Mouse (Mus musculus) heart, adult 2 months (tissue): Measurements from ENCODE around the gene Tm4sf4.

Experiments used
- CTCF ChIP-seq: fragments of 200-600 bp; IDR thresholded peaks from 2 replicates; pipeline ENCODE4 v1.8.1; 2022; ENCODE audit warnings: antibody characterized with exemption, mild to moderate bottlenecking, moderate library complexity
- EP300 ChIP-seq: fragments of 200-500 bp; IDR thresholded peaks from 2 replicates; pipeline ENCODE4 v1.6.1; 2011; ENCODE audit warnings: low read depth, low read length, control low read depth; ENCODE audit not compliant: insufficient read depth
- POLR2A ChIP-seq: fragments of 200-500 bp; IDR thresholded peaks from 2 replicates; pipeline ENCODE4 v1.6.1; 2011; ENCODE audit warnings: mild to moderate bottlenecking, low read depth, low read length, control low read depth; ENCODE audit not compliant: insufficient read depth

DNA sequence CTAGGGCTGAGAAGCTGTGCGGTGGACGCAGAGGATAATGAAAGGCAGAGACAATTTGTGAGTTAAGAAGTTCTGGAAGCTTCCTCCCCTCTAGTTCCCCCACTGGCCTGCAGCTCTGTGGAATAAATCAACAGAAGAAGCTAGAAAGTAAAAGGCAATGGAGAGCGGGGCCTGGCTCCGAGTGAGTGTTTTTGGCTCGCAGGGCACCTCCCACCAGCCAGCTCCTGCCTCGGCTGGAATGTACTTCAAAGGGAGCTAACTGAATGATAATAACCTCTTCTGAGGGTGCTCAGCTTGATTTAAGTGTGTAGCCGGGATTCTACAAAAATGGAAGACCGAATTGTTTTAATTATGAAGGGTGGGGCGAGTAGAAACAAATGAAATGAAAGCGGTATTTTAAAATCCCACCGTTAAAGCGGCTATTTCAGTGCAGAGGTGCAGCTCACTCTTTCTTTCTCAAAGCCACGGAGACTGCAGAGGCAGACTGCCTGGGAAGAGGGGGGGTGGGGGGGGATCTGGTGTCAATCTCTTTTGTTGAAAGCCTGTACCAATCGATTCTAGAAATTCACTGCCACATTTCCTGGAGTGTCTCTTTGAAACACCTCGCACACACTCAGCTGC is 46.0 kb downstream of the Tm4sf4 start:
- TF ChIP-seq CTCF (no peak), EP300 (no peak), POLR2A (no peak)
